Mouse (Mus musculus) spleen, embryonic (tissue): ENCODE data around the gene Disp2.

Source experiments
- CTCF ChIA-PET: fragments of 350-600 bp; sonication (Branson Sonifier 250); formaldehyde crosslinking; loops from one replicate; lab custom pipeline; 2022; lab: Charles Lee

Disp2 gene

GRCm38 (mm10) chr2:118834061-118834460 lies 54.5 kb downstream of the Disp2 start:
- CTCF ChIA-PET: no interaction called here

DNA sequence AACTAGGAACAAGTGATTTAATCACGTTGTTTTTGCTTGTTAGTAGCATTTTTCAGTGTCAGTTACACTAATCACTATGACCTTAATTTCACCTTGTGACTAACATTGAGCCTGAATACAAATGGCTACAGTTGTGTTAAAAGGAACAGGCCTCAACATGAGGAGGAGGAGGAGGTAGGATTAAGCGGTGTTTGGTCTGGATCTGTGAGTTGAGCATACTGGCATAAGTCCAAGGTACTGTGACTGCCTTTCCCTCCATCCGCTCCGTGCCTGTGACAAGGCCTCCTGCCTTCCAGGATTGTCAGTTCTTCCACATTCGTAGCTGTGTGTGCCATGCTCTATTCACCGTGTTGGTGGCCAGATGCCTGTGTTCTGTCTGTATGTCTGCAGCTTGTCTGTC lies 55.6 kb downstream of the Disp2 start:
- CTCF ChIA-PET: no interaction called here

DNA sequence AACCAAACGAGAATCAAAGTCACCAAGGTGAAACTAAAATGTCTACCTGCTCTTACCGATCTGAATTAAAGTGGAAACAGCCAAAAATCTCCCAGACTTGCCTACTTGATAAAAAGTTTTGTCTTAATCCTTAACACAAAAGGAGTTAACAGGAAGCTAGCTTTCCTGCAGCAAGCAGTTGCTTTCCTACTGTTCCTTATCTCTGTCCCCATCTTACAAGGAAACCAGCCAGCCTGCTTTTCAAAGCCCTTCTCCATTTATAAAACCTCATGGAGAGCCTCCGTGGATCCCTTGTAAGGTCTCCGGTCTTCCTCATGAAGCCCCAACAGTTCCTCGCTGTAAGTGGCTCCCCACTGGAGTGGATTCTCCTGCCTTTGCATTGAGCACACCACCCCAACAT lies 58.8 kb downstream of the Disp2 start:
- CTCF ChIA-PET: no interaction called here

DNA sequence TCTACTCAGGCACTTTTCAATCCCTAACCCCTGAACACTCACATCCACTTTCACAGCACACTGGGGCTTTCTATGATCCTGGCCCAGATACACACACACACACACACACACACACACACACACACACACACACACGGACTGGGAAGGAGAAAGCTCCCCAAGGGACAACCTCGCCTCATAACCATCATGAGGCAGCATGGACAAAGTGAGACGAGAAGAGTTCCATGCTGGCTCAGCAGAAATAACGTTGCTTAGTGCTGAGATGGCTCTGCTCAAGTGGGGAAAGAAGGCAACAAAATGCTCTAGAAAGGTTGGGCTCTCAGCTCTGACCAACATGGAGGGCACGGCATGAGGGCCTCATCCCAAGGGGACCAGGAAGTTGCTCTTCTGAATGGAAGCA lies 61.7 kb downstream of the Disp2 start:
- CTCF ChIA-PET: no interaction called here

- CTCF ChIA-PET: interaction anchor here (0.6 kb wide), 1 partner anchor 78 kb away, joined by 3 read pairs; no protein-coding TSS in a partner anchor
These were observed 62.3 kb downstream of the Disp2 start for GRCm38 (mm10) chr2:118841774-118842173.

- CTCF ChIA-PET: no interaction called here
These were observed 64.9 kb downstream of the Disp2 start for GRCm38 (mm10) chr2:118844427-118844826.

DNA sequence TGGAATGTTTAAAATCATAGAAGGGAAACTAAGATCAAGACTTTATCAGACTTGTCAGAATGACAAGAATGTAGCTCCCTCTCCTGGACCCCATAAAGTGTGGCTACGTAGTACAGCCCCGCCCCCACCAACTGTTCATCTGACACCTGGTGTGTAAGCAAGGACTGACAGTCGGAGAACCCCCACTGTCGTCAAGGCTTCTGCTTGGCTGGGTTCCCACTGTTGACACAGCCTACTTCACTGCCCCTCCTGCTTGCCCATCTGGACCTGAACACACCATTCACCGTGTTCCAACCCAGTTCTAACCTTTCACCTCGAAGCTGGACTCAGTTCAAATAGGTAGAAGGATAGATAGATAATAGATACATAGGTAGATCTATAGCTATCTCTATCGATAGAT lies 66.7 kb downstream of the Disp2 start:
- CTCF ChIA-PET: interaction anchor here (0.6 kb wide), 1 partner anchor 100 kb away, joined by 3 read pairs; no protein-coding TSS in a partner anchor

- CTCF ChIA-PET: no interaction called here
These were observed 72.2 kb downstream of the Disp2 start for GRCm38 (mm10) chr2:118851756-118852155.
